Mouse (Mus musculus): ENCODE measurements around the gene Ahrr. TPM values are rescaled to one million over a fixed set of nuclear protein-coding genes. Genes with fewer than 3 reads are reported as not detected.

Gene Ahrr
- total RNA-seq, 2 experiments from 2014 or later: not detected

DNA sequence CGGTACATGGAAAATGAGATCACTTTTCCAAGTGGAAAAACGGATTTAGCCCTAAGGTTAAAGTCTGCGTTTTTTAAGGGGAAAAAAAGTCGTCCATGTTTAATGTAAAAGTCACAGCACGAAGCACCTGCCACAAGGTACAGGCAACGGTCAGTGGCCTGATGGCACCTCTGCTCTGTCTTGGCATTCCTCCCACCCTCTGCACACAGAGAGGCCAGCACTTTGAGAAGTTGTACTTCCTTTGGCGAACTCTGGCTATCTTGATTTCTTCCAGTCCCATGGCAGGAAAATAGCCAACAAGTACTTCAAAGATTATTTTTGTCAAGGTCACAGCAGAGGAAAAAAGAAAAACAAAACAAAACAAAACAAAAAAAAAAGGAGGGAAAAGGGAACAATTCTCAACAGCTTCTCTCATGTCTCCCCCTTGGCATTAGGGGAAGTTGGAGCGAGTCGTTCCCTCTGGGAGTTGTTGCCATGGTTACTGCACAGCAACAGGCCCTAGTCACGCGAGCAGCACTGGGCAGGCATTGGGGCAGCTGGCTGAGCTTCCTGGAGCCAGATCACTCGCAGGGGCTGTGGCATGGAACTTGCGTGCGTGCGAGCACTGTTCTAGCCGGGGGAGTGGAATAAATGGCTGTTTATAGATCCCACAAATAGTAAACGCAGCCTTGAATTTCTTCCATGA lies 46.8 kb downstream of the Ahrr start:
- DNase-seq: peak; percentile 52

DNA sequence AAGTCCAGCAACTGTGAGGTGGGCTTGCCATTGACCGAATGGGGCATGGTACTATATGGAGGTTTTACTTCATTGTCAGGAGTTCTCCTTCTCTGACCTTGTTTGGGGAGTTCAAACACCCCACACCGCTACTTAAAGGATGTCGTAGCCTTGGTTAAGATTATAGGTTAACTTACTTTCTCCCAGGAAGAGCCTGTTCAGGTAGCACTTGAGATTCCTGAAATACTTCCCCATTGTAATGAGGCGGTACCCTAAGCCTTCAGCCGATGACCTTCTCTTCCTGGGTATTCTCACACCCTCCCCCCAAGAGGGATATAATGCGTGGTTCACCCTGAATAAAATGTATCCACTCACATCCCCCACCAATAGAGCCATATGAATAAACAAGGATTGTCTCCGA lies 54.6 kb downstream of the Ahrr start:
- no peak for DNase-seq

DNA sequence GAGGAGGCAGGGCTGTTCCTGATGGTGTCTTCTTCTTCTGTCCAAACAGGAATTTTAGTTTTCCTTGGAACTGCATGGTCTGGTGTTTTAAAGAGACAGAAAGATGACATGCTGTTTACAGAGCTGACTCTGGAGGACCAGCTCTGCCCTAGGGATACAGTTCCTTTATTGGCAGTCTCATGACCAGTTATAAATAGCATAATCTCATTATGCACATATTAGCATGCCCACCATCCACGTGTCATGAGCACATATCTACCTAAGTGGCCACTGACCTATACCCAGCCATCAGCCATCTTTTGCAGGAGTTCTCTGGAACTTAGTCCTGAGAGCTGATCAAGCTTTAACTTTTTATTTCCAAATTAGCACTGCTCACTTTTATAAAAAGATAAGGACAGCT lies 71.5 kb downstream of the Ahrr start:
- no peak for DNase-seq

DNA sequence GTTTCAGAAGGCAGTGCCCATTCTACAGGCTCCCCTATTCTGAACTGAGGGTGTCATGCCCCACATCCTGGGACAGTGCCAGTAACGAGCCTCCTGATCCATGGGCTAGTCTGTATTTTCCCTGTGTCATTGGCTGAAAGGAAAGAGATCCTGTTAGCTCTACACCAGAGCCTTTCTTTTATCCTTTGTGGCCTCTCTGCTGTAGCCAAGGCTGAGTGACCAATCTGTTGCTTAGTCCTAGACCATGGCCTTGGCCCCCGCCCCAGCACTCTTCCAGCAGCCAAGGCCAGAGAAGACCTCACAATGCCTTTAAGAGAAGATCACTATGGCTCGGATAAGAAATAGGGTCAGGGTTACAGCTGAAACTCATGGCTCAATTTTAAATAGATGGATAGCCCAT lies 73.7 kb downstream of the Ahrr start:
- DNase-seq: no peak

DNA sequence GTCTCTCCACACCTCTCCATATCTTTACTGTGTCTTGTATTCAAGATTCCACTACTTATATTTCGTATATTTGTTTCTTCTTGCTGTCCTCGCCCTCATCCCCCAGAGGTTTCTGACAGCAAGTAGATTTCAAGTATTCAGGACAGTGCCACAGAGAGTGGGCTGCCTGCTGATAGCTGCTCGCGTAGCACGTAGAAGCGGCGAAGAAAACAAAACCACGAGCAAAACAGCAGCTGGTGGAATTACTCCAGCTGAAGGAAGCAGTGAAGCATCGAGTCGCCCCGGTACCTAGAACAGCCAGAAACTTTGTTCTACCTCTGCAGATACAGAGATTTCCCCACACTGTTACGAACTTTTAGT lies 83.2 kb downstream of the Ahrr start:
- no peak for DNase-seq

DNA sequence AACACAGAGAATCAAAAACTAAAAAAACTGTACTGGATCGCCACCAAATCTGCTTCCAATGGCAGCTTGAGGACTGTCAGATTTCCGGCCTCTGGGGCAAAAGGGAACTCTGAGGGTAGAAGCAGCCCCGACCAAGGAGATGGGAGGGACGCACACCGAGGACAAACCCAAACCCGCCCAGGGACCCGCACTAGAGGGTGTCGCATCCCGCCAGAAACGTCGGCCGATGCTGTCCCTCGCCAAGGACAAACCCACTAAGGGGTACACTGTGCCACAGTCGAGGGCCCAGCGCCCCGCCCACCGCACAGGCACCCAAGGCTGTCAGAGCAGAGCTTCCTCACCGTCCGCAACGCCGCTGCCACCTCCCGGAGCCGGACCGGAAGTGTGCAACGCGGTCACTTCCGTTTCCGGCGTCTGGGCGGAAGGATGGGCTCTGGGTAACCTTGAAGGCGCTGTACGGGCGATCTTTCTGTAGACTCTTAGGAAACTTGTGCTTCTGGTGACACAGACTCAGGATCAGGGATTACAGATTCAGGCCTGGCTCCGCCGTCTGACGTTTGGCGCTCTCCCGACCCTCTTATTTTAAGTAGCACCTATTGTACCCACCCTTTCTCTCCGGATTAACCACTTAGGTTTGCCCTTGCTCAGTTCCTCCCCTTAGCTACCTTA lies 83.7 kb downstream of the Ahrr start, which contains the start of gene Exoc3:
TSS of gene Exoc3 (minus strand) at position 416 of the 669 bp plus-strand sequence.
- peak; percentile 88 for DNase-seq

DNA sequence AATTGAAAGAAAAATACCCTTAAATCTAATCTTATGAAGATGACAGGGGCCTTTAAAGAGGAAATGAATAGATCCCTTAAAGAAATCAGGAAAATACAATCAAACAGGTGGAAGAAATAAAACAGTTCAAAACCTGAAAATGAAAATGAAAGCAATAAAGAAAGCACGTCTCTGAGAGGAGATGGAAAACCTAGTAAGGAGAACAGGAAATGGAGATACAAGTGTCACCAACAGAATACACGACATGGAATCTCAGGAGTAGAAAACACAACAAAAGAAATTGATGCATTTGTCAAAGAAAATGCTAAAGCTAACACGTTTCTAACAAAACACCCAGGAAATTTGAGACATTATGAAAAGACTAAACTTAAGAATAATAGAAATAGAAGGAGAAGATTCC lies 95.7 kb downstream of the Ahrr start:
- DNase-seq: no peak

DNA sequence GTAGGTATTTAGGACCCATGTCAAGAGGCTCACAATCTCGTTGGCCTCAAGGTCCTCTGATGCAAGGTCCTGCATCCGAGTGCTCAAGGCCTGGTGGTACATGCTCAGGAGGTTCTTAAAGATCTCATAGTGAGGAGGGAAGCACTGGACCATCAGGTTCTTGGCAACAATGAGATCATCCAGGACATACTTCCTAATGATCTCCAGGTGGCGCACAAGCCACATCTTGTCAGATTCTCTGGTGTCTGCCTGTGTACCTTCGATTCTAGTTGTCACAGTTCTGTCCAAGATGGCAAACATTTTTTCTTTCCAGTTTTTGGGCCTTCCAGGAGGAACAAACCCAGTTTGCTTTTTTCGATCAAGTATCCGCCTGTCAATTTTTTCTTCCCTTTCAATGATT lies 99.5 kb downstream of the Ahrr start:
- DNase-seq: no peak

DNA sequence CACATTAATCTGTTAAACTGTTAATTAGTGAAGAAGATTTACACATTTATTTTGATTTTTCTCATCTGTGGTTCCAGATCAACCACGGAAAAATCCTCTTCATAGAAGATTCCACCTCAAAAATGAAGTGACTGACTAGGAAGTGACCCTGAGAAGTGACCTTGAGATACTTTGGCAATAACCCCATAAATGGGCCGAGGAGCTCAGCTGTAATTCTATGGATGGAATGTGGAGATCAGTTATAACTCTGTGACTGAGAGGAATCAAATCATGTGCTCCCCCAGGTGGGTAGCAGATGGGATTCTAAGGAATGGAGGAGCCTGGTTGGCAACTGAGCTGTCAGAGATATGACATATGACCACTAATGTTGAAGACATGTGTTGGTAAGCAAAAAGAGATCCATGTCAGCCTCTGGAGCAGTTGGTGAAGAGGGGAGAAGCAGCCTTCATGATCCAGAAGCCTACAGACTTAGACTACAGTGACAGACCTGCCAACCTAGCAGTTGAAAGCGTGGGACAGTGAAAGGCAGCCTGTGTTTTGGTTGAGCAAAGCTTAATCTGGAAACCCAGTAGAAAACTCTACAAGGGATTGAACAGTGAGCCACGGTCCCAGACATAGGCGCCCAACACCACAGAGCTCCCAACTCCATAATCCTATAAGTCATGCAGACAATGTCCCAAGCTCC lies 109.0 kb downstream of the Ahrr start:
- DNase-seq: no peak

DNA sequence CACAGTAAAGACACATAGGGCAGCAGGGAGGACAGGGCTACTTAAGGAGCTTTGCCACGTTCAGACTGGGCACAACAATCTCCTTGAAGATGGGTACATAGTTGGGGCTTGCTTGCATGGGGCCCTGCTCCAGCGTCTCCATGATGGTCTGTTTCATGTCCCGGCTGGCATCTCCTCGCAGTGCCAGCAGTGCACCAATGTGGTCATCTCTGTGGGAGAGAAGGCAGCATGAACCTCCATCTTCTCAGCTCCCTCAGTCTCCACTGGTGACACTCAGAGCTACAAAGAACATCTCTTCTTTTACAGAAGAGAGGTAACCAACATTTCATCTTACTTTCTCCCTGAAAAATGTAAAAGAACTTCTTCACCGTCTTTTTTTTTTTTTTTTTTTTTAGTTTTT lies 120.1 kb downstream of the Ahrr start:
- no peak for DNase-seq

DNA sequence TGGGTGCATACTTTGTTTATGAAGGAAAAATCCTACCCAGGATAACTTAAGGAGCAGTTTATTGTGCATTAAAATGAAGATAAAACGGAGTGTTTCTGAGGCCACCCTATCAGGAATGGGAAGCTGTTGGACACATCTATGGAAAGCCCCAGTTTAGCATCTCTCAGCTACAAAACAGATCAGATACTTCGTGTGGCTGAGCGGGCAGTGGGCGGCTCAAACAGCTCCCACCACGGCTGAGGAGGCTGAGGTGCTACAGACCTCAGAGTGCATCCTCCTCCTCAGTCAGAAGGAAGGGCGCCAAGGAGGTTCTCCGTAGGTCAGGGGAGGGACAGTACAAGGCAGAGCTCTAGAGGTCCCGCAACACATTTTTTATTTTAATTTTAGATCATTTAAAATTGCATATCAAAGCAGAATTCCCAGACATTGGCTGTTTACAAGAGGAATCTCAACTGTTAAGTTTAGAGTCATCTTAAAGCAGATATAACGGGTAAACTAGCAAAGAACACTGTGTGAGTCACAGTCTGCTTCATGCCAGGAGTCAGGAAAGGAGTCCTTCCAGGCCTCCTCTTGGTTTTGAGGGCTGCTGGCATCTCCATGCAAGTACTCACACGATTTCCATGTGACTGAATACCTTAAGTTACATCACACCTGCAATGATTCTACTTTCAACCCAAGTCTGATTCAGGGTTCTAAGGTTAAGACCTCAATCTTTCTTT lies 122.5 kb downstream of the Ahrr start:
- DNase-seq: no peak

DNA sequence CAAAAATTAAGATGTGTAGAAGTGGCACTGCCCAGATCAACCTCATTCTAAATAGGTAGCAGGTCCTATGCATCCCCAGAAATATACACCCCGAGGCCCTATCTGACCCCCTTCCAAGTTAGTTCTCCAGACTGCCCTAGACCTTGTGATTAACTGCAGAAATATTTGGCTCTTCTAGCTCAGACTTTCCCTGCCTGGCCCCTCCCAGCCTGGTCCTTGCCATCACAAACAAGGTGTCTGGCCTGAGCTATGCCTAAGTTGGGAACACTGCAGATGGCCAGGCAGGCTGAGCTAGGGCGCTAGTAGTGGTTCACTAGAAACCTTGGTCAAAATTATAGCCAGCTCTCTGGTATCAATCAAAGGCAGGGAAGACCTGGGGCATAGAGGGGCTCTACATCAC lies 124.6 kb downstream of the Ahrr start:
- peak; percentile 15 for DNase-seq

DNA sequence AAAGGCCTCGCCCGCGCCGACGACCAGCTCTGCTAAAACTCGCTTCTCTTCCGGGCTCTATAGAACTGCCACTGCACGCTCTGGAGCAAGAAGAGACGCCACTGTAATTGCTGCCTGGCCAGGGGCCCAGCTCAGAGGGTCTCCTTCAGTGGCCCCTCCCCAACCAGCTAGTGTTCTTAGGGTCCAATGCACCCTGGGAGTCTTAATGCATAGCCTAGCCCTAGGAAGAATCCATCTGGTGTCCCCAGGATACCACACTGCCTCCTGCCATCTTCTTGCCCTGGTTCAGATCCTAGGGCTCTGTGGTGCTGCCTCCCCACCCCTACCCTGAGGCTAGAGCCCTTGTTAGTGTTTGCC lies 125.1 kb downstream of the Ahrr start:
- no peak for DNase-seq

DNA sequence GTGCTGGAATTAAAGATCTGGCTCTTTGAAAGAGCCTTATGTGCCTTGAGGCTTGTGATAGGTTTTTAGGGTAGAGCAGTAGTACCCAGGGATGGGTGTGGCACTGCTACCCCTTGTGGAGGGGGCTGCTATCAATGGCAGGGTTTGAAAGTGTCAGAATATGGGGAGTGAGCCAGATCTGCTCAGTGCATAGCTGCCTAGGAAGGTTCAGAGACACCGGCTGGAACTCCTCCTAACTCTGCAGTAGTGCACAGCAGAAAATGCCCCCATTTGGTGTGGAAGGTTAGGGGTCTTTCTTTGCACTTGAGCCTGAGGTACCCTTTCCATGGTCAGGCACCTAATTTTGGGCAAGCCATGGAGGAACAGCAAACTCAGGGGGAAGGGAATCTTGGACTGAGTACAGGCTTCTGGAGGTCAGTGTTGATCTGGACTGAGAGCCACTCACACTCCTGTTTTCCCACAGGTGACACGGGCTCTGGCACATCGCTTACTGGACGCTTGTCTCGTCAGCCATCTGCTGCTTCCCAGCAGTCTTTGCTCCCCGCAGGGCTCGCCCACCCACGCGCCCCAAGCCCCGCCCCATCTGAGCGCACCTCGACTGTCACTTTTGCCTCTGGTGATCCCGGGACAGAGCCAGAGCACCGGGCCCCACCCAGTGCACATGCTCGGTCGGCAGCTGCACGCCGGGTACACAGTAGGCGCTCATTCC lies 125.6 kb downstream of the Ahrr start:
- DNase-seq: peak; percentile 45

Other genes starting within 250 kb of the Ahrr start
- gene Cep72, start 230.0 kb downstream of the Ahrr start, total RNA-seq (2021): under 1 TPM; 0.51 to 0.61 TPM
- under 1 TPM; 0.13 to 0.32 TPM for gene Slc9a3, start 170.9 kb downstream of the Ahrr start, total RNA-seq (2021)
- gene Exoc3, start 83.6 kb downstream of the Ahrr start, total RNA-seq (2021): 10 to 100 TPM; 29.7 to 33.5 TPM
- gene Pdcd6, start 25.2 kb upstream of the Ahrr start, total RNA-seq (2021): 10 to 100 TPM; 16.3 to 20.3 TPM
- 100 to 1,000 TPM; 660 to 663 TPM for gene Sdha, start 57.9 kb upstream of the Ahrr start, total RNA-seq (2021)
- gene Ccdc127, start 58.0 kb upstream of the Ahrr start, total RNA-seq (2021): 10 to 100 TPM; 39.8 to 42.3 TPM
- gene Lrrc14b, start 71.7 kb upstream of the Ahrr start, total RNA-seq (2021): 10 to 100 TPM; 69.7 to 84.2 TPM
- gene Zfp72, start 98.5 kb upstream of the Ahrr start, total RNA-seq (2021): 1 to 10 TPM; 2.6 to 2.7 TPM
- 100 to 1,000 TPM; 203 to 229 TPM for gene Ftl1-ps1, start 107.4 kb upstream of the Ahrr start, total RNA-seq (2021)
- 1 to 10 TPM; 4.9 to 5.9 TPM for gene Zfp825, start 201.7 kb upstream of the Ahrr start, total RNA-seq (2021)